Mouse (Mus musculus): ENCODE results near the gene Mob1a. TPM values are rescaled to one million over a fixed set of nuclear protein-coding genes. Genes with fewer than 3 reads are reported as not detected.

Gene Mob1a
- 20.7 and 74.5 TPM in 2 replicates for polyA plus RNA-seq (2012; rRNA removed)

DNA sequence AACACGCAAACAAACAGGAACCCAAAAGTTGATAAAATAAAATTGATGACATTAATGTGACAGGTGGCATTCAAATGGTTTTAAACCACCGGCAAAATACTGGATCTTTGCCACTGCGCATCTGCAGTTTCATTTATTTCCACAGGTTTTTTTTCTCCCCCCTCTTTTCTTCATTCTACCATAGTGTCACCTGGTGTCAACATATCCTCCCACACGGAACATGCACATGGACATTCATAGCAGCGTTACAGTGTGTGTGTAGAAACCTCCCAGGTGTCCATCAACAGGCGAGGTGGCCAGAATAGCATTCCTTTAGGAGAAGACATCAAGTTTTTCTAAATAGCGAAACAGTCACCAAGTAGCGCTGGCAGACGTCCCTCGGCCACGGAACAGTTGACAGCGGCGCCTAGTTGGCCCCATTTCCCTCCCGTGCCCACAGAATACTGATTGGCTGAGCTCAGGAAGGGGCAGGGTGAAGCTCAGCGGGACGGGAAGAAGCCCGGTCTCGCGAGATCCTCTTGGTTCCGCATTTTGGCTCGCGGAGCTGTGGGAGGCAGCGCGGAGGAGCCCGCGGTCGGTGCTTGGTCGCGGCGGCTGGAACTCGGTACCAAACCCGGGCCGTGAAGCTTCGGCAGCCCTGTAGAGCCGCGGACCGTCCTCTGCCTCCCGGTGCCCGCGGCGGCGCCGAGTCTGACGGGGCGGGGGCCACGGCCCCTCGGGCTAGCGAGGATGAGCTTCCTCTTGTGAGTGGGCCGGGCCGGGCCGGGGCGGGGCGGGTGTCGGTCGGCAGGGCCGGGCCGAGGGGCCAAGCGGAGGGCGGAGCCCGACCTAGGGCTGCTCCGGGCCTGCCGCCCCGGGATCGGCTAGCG is at the start of gene Mob1a, which contains the start of gene Mthfd2:
Gene Mob1a, plus strand, starts transcription at position 492 of the 869 bp plus-strand sequence.
Gene Mthfd2, minus strand, starts transcription at position 384 of the 869 bp plus-strand sequence.

GRCm38 (mm10) chr6:83348873-83349272 is 23.1 kb downstream of the Mob1a start, which contains the start of gene Bola3:
Bola3 (plus strand) TSS chr6:83349147.

Other genes starting within 250 kb of the Mob1a start
- gene Pcgf1, start 248.1 kb upstream of the Mob1a start, polyA plus RNA-seq (2012; rRNA removed), result 26.2 and 38.5 TPM in 2 replicates
- 18.9 and 19.3 TPM in 2 replicates for gene Lbx2, start 239.6 kb upstream of the Mob1a start, polyA plus RNA-seq (2012; rRNA removed)
- 21.7 and 28.8 TPM in 2 replicates for gene Ccdc142, start 224.4 kb upstream of the Mob1a start, polyA plus RNA-seq (2012; rRNA removed)
- gene Gm42688, start 224.4 kb upstream of the Mob1a start, polyA plus RNA-seq (2012; rRNA removed), result 7.0 and 8.5 TPM in 2 replicates
- 98.5 and 124 TPM in 2 replicates for gene Mrpl53, start 217.0 kb upstream of the Mob1a start, polyA plus RNA-seq (2012; rRNA removed)
- gene Mogs, start 210.5 kb upstream of the Mob1a start, polyA plus RNA-seq (2012; rRNA removed), result 124 and 132 TPM in 2 replicates
- 174 and 210 TPM in 2 replicates for gene Wbp1, start 204.5 kb upstream of the Mob1a start, polyA plus RNA-seq (2012; rRNA removed)
- gene Ino80b, start 200.6 kb upstream of the Mob1a start, polyA plus RNA-seq (2012; rRNA removed), result 79.8 and 116 TPM in 2 replicates
- 65.5 and 80.1 TPM in 2 replicates for gene Rtkn, start 190.6 kb upstream of the Mob1a start, polyA plus RNA-seq (2012; rRNA removed)
- gene Wdr54, start 169.6 kb upstream of the Mob1a start, polyA plus RNA-seq (2012; rRNA removed), result 7.4 and 8.4 TPM in 2 replicates
- 4.1 and 4.4 TPM in 2 replicates for gene 1700003E16Rik, start 169.6 kb upstream of the Mob1a start, polyA plus RNA-seq (2012; rRNA removed)
- gene Dctn1, start 160.1 kb upstream of the Mob1a start, polyA plus RNA-seq (2012; rRNA removed), result 186 and 187 TPM in 2 replicates
- 1.5 and 2.3 TPM in 2 replicates for gene Slc4a5, start 106.2 kb upstream of the Mob1a start, polyA plus RNA-seq (2012; rRNA removed)
- 6.3 and 8.8 TPM in 2 replicates for gene Mthfd2, start 108 bp upstream of the Mob1a start, polyA plus RNA-seq (2012; rRNA removed)
- gene Bola3, start 23.1 kb downstream of the Mob1a start, polyA plus RNA-seq (2012; rRNA removed), result 5.5 and 9.7 TPM in 2 replicates
- 12.4 and 13.2 TPM in 2 replicates for gene Tet3, start 133.1 kb downstream of the Mob1a start, polyA plus RNA-seq (2012; rRNA removed)
- 57.3 and 60.1 TPM in 2 replicates for gene Dguok, start 181.0 kb downstream of the Mob1a start, polyA plus RNA-seq (2012; rRNA removed)
- gene Actg2, start 210.2 kb downstream of the Mob1a start, polyA plus RNA-seq (2012; rRNA removed), result 499 and 574 TPM in 2 replicates
- 10.4 and 14.2 TPM in 2 replicates for gene Stambp, start 246.7 kb downstream of the Mob1a start, polyA plus RNA-seq (2012; rRNA removed)

All from ovary, adult 2 months (tissue).